Comparison of ENCODE assay signal across 10 mouse cellular contexts in the genomic region with DNA sequence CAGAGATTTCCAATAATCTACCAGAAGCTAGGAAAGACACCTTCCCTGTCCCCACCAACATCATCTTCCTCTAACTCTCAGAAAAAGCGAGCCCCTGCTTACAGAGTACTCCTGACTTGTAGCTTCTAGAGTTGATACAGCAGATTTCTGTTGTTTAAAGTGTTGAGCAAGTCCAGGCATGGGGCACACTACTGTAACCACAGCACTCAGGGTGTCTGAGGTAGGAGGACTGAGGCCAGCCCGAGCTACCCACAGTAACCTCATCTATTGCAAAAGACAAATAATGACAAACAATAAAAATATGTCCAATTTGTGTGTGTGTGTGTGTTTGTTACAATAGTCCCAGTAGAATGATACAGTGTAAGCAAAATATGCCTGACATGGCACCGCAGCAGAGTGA.
"Had no signal": no experiment of that assay in that cellular context is flagged by ENCODE, and none has a peak within 500 bp of the region (broad histone marks: within the 10 kb centered on the region; RNA-seq: fewer than 3 reads in every experiment).

No protein-coding gene starts in this region.

- DNase-seq: kidney, adult 9 months; layer of hippocampus, adult 9-11 months; lung, postnatal 36 days had no signal

- H3K27ac ChIP-seq: kidney, postnatal 0 days; limb, embryonic 10.5 days; midbrain, embryonic 15.5 days; neural tube, embryonic 12.5 days; stomach, postnatal 0 days had no signal

- H3K4me3 ChIP-seq: limb, embryonic 10.5 days; megakaryocyte, embryonic 14.5 days; midbrain, embryonic 15.5 days; neural tube, embryonic 12.5 days had no signal

- H3K9ac ChIP-seq: midbrain, embryonic 15.5 days; neural tube, embryonic 12.5 days had no signal

- H3K27me3 ChIP-seq: megakaryocyte, embryonic 14.5 days; midbrain, embryonic 15.5 days; neural tube, embryonic 12.5 days had no signal

- ATAC-seq: midbrain, embryonic 15.5 days had no signal

- H3K4me2 ChIP-seq: midbrain, embryonic 11.5 days; midbrain, embryonic 15.5 days; neural tube, embryonic 12.5 days had no signal

- H3K9me3 ChIP-seq: limb, embryonic 10.5 days; midbrain, embryonic 15.5 days; neural tube, embryonic 12.5 days had no signal

- H3K36me3 ChIP-seq: limb, embryonic 10.5 days; midbrain, embryonic 15.5 days; neural tube, embryonic 12.5 days had no signal

- H3K4me1 ChIP-seq: limb, embryonic 10.5 days; midbrain, embryonic 15.5 days; neural tube, embryonic 12.5 days had no signal
